Mouse (Mus musculus): ENCODE measurements around the gene F7. TPM values are rescaled to one million over a fixed set of nuclear protein-coding genes. Genes with fewer than 3 reads are reported as not detected.
"Not testable (repeated sequence)": the region's sequence is repeated elsewhere in the genome, so short reads cannot be mapped to it uniquely, and the experiment has no call there.

The F7 gene
- total RNA-seq, 2 experiments from 2014 or later = 0.19 to 0.35 TPM

DNA sequence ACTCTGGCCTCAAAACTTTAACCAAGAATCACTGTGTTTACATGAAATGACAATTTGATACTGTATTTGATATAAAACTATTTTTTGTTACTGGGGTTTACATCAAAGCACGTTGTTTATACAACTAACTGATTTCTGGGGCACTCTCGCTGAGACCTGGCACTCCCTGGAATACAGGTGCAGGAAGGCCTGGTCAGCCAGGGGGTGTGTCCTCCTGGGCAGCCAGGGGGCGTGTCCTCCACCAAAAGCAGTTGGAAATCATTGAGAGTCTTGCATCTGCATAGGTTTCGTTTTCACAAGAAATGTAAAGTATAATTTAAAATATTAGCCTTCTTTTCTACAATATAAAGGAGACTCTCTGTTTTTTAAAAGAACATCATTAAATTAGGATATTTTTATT is 6.3 kb upstream of the F7 start:
- intact Hi-C loops (cut with DNase I) = no loop called here
- DNase-seq = no peak

DNA sequence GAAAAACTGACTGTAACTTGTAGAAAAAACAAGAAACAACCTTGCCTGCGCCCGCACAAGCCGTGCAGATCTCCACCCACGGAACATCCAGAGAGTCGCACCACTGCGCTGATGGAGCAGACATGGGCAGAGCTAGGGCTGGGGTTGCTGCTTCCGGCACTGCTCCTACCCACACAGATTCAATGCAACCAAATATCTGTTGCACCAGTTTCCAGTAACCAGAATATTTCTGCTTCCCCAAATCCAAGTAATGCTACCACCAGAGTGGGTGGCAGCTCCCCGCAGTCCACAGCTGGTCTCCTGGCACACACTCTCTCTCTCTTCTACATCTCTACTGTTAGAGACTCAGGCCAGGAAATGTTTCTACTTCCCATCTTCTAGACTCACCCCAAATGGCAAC is 4.0 kb upstream of the F7 start:
- intact Hi-C loops (cut with DNase I) = no loop called here
- no peak for DNase-seq

DNA sequence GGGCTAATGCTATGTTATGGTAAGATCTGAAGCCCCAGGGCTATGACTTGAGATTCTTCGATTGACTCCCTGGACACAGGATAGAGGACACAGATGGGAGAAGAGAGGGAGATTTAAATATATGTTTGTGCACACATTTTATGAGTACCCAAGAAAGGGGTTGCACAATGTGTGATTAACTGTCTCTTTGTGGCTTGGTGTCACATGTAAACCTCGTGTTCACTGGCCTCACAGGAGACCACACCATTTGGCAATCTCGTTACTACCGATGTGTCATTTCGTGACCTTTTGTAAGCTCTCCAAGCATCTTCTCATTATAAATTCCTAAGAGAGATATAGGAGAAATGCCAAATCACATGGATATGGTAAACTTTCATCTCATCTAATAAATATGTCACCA is 1.8 kb downstream of the F7 start:
- intact Hi-C loops (cut with DNase I) = no loop called here
- no peak for DNase-seq

DNA sequence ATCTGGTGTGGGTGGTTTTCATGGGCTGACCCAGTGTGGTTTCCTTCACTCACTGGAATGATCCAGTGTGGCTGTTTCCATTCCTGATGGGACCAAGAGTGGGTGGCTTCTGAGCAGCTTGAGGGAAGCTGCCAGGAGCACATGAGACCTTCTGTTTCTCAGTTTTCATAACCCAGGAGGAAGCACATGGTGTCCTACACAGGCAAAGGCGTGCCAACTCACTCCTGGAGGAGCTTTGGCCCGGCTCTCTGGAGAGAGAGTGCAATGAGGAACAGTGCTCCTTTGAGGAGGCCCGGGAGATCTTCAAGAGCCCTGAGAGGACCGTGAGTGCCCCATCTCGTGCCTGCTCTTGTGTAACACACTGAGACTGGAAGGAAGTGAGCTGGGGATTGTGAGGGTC is 2.6 kb downstream of the F7 start:
- intact Hi-C loops (cut with DNase I) = no loop called here
- no peak for DNase-seq

DNA sequence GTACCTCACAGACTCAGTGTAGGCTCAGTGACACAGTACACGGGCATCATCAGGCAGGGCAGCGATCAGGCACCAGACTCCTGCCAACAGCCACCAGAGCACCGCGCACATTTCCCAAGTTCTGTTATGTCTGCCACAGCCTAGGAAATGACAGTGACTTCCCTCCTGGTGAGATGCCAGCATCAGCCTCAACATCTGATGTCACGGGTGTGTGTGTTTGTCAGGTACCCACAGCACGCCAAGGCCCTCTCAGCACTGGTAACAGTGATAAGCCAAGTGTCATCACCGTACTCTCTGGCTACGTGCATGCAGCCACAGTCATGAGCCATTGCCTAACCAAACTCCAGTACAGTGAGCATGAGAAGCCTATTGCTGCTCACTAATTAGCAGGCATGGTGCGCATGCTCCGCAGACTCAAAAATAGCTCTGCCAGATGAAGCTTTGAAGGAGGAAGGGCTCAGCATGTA is 10.5 kb downstream of the F7 start:
- intact Hi-C loops (cut with DNase I) = no loop called here
- DNase-seq = no peak

DNA sequence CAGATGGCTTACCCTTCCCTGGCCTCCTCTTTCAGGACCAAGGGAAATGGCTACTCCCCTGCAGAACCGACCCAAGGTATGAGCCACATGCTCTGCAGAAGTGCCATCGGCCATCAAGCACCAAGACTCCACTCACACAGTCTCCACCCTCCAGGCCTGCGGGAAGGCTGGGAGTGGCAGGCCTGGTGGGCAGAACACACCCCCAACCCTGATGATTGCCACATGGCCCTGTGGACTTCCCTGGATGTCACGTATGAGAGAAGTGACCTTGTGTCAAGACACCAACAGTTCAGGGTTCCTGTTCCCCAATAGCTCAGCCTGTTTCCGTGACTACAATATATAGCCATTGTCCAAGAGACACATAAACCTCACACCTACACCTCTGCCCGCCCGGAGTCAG is 11.2 kb downstream of the F7 start, which contains the start of gene F10:
Gene F10, plus strand, starts transcription at position 294 of the 400 bp plus-strand sequence.
- intact Hi-C loops (cut with DNase I) = no loop called here
- DNase-seq = no peak

DNA sequence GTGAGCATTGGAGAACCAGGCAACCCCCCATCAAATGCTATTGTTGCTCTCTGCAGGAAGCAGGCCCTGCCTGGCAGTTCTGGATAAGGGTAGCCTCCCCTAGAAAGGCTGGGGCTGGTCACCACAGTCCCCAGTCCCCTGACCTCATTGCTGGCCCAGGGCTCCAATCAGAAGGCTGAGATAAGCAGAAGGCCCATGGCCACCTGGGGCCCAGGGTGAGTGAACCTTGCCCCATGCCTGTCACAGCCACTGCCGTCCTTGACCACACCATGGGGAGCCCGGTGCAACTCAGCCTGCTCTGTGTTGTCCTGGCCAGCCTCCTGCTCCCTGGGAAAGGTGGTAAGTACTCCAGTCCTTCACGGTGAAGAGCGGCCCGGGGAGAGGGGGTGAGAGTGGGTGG is 11.7 kb downstream of the F7 start:
- no peak for DNase-seq
- intact Hi-C loops (cut with DNase I) = no loop called here

DNA sequence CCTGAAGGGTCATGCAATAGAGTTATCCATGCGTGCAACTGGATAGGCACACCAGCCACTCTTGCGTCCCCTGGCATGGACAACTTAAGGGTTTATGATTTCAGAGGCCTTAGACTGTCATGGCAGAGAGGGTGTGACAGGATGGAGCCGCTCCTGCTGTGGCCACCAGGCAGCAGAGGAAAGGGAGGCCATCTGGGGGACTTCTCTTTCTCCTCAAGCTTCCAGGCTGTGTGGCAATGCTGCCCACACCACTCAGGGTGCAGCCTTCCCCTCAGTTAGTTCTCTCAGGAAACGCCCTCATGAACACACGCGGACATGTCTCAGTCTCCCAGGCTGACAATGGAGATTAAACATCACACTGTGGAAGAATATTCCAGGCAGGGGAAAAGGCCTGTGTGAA is 13.2 kb downstream of the F7 start:
- DNase-seq = no peak
- intact Hi-C loops (cut with DNase I) = no loop called here

DNA sequence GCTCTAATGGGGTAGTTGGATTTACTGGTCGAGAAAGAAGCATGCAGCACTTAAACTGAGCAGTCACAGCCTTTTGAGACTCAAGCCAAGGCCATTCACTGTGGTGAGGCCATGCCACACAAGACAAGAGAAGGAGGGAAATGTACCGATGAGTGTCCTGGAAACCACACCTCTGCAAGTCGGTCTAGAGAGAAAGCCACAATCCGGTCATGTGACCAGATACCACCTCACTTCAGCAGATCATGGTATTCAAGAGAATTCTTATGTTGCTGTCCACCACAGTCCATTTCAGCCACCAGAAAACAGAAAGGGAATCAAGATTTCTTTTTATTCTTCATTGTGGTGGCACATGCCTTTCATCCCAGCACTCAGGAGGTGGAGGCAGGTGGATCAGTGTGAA is 15.6 kb downstream of the F7 start:
- intact Hi-C loops (cut with DNase I) = no loop called here

DNA sequence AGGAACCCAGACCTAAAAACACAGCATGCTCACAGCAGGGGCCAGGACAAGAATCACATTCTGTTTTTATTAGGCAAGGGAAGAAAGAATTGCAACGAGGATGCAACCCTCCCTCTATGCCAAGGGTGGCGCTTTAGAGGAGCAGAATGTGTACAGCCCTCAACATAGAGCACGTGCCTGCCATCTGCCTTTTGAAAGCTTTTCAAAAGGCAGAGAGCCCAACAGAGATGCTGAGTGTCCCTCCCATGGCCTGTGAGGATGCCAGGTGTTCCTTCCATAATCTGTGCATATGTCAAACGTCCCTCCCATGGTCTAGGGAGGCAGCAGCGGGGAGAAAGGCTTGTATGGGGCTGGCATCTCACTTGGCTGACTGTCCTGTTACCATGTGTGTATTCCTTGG is 21.8 kb downstream of the F7 start:
- DNase-seq = no peak
- intact Hi-C loops (cut with DNase I) = no loop called here

More for the DNA sequence above, 15.6 kb downstream of the F7 start:
- no peak for DNase-seq

DNA sequence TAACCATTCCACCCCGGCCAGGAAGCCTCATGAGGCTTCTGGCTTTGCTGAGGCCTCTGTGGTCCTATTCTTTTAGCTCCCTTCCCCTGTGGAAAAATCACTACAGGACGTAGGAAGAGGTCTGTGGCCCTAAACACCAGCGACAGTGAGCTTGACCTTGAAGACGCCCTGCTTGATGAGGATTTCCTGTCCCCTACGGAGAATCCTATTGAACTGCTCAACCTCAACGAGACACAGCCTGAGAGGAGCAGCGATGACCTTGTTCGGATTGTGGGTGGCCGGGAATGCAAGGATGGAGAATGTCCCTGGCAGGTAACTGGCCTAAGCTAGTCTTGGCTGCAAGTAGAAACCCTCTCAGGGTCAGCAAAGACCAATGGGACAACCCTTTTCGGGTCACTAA is 24.7 kb downstream of the F7 start:
- intact Hi-C loops (cut with DNase I) = no loop called here
- no peak for DNase-seq

DNA sequence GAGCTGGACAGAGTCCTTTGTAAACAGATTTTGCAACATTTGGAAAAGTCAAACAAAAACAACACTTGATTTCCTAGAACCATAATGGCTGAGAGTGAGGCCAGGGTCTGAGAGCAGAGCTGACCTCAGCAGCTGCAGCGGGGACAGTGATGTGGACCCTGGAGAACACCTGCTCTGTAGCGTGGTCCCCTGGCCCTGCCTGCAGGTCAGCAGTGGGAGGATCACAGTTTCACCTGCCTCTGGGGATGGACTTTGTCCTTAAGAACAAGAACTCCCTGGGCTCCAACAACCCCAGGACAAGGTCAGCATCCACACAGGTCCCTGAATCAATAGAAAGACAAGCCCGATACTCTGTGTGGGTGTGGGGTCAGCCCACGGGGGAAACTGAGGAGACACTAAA is 31.5 kb downstream of the F7 start:
- intact Hi-C loops (cut with DNase I) = no loop called here
- DNase-seq = no peak

DNA sequence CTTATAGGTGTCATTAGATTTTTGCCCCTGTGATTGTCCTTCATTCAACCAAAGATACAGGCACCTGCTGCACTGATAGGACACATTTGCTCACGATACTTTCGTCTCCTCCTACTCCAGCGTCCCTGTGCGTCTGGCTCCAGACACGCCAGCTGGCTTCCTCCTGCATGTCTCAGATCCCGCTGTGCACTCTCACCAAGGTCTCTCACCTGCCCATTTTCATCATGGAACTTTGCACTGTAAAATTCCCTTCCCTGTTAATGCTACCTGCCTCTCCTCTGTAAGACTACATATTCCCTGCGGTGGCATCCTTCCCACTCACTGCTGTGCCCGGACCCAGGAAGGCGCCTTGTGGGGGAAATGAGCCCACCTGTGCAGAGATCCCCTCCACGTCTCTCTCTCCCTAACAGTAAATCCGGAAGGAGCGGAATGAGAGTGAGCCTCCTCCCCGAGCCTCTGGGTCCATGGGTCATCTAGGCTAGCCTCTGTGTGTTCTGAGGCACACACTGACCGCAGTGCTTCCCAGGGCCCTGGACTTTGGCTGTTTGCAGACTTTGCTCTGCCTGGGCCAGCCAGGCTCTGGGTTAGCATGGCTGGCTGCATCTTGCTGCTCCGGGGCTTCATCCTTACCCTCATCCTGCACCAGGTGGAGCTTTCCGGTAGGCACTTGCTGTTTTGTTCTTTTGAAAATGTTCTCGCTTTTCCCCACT is 34.8 kb downstream of the F7 start, which contains the start of gene Proz:
Gene Proz, plus strand, starts transcription at position 474 of the 710 bp plus-strand sequence.
- intact Hi-C loops (cut with DNase I) = no loop called here
- no peak for DNase-seq

DNA sequence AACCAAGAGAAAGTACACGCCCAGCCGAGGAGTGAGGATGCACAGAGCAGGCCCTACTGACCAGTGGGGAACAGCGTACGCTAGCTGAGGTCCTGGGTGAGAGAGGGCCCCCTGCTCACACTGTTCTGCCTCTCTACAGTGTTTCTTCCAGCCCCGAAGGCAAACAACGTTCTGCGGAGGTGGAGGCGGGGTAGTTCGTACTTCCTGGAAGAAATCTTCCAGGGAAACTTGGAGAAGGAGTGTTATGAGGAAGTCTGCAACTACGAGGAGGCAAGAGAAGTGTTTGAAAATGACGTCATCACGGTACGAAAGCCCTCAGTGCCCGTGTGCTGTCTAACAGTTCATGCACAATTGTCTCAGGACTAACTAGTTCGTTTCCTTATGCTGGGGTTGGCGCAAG is 37.3 kb downstream of the F7 start:
- intact Hi-C loops (cut with DNase I) = no loop called here
- no peak for DNase-seq

DNA sequence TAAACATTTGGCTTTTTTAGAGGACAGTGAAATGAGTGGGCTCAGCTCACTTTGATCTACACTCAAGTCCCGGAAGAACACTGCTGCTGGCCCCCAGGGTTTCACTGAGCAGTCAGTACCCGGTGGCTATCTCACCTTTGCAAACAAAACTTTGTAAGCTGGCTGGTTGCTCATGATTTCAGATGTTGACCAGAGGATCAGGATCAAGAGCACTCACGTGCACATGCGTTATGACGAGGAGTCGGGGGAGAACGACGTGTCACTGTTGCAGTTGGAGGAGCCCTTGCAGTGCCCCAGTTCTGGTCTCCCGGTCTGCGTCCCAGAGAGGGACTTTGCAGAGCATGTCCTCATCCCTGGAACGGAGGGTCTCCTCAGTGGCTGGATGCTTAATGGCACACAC is 47.4 kb downstream of the F7 start:
- no peak for DNase-seq

DNA sequence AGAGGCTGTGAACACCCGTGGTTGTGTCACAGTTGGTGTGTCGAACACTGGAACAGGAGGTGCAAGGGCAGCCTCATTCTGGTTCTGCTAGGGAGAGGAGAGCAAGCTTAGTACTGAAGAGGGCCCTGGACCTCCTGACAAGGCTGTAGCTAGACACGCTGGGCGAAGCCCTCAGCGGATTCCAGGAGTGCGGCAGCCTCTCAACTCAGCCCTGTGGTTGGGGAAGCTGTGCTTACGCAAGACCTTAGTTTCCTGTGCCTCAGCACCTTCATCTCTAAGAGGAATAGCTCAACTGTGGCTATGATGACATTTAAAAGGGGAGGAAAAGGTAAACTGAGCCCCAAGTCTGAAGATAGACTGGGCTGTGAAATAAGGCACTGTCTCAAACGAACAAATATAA is 49.2 kb downstream of the F7 start:
- intact Hi-C loops (cut with DNase I) = no loop called here

More for the DNA sequence above, 47.4 kb downstream of the F7 start:
- intact Hi-C loops (cut with DNase I) = no loop called here

DNA sequence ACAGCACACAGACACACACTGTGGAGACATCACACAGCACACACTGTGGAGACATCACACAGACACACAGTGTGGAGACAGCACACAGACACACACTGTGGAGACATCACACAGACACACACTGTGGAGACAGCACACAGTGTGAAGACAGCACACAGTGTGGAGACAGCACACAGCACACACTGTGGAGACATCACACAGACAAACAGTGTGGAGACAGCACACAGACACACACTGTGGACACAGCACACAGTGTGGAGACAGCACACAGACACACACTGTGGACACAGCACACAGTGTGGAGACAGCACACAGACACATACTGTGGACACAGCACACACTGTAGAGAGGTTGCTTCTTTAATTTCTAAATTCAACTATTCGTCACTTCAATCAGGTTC is 49.7 kb downstream of the F7 start:
- DNase-seq; intact Hi-C loops (cut with DNase I): not testable (repeated sequence)

More for the DNA sequence above, 49.2 kb downstream of the F7 start:
- DNase-seq = no peak

DNA sequence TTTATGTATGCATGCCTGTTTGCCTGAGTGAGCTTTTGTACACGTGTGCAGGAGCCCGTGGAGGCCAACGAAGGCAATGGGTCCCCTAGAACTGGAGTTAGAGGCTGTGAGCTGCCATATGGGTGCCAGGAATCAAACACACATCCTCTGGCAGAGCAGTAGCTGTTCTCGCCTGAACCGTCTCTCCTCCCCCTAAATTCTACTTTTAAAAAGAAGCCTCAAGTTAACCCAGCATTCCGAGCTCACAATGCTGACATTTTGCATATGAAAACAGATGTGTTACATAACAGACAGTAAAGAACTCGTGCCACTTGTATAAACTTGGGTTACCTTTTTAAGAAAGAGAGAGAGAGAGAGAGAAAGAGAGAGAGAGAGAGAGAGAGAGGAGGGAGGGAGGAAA is 51.7 kb downstream of the F7 start:
- DNase-seq = no peak
- intact Hi-C loops (cut with DNase I) = no loop called here

Other genes with a start within 250 kb of the F7 start
- 10 to 100 TPM; 53.3 to 77.9 TPM for gene Mcf2l, start 152.2 kb upstream of the F7 start, total RNA-seq (2021)
- gene F10, start 11.3 kb downstream of the F7 start, total RNA-seq (2021) = under 1 TPM; 0.46 to 0.58 TPM
- not detected for gene Proz, start 34.9 kb downstream of the F7 start, total RNA-seq (2021)
- gene Pcid2, start 79.4 kb downstream of the F7 start, total RNA-seq (2021) = 10 to 100 TPM in 1 of 2 experiments, 1 to 10 TPM in 1; 7.5 to 11.0 TPM
- gene Cul4a, start 79.6 kb downstream of the F7 start, total RNA-seq (2021) = 10 to 100 TPM; 77.2 to 81.4 TPM
- gene Lamp1, start 133.1 kb downstream of the F7 start, total RNA-seq (2021) = 100 to 1,000 TPM; 403 to 406 TPM
- 1 to 10 TPM; 4.8 to 4.9 TPM for gene Grtp1, start 174.6 kb downstream of the F7 start, total RNA-seq (2021)
- 100 to 1,000 TPM; 573 to 582 TPM for gene Adprhl1, start 228.1 kb downstream of the F7 start, total RNA-seq (2021)

All from heart, postnatal 36 days (tissue).